Mouse (Mus musculus) heart, adult 9 months (tissue): ENCODE measurements around the gene Acadvl.

Source experiments
- DNase-seq, 2 experiments: peaks; one replicate each; pipeline ENCODE4 v3.0.0; 2022; ENCODE audit warnings: low spot score in 2 of 2

Acadvl gene

DNA sequence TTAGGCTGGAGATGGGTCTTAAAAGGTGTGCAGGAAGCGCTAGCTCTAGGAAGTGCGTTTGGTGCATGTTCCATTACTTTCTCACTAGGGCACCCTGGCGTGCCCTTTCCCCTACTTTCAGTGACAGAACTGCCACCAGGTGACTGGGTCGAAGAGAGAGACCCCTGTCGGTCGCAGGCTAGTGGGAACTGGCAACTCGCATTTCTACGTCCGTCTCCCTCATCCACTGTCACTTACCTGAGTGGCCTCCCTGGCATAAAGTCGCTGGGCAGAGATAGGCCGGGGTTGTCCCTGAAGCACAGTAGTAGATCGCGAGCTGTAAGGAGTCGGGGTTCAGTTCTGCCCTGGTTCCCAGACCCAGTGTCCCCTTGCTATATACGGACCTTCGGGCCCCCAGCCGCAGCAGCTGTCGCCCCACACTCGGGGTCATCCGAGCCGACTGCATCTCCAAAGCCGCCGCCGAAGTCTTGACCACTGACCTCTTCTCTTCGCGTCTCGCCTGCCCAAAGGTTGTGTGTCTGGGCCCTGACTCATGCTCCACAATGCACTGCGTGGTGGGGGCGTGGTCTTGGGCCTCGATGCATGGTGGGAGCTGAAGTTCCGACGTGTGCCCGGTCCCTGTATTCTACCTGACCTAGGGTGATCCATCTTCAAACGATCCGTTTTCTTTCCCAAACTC, at the start of gene Acadvl:
TSS of gene Acadvl (minus strand) at position 532 of the 679 bp plus-strand sequence.
- peak; percentile 86 to 91 for DNase-seq

DNA sequence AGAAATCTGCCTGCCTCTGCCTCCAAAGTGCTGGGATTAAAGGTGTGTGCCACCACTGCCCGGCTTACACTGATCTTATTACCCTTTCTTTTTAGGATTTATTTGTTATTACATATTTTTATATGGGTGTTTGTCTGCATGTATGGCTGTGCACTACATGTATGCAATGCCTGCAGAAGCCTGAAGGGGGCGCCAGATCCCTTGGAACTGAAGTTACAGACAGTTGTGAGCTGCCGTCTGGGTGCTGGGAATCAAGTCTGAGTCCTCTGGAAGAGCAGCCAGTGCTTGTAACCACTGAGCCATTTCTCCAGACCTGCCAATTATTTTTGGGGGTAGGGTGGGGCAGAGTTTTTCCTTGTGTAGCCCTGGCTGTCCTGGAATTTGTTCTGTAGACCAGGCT, 47.8 kb upstream of the Acadvl start:
- DNase-seq = no peak

DNA sequence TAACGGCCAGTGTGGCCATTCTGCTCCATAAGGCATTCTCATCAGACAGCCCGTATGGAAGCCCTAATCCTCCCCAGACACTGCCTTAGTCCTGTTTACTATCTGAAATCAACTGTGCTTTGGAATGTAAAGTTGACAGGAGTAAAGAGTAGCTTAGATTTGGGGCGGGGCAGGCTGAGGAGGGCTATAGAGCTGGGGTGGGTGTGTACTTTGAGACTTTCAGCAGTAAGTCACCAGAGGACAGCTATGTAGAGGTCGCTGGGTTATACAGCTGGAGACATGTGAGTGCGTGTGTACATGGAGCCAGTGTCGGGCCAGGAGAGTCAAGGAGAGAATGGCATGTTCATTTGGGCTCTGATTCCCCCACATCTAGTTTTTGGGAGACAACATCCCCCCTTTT, 44.7 kb upstream of the Acadvl start:
- no peak for DNase-seq

DNA sequence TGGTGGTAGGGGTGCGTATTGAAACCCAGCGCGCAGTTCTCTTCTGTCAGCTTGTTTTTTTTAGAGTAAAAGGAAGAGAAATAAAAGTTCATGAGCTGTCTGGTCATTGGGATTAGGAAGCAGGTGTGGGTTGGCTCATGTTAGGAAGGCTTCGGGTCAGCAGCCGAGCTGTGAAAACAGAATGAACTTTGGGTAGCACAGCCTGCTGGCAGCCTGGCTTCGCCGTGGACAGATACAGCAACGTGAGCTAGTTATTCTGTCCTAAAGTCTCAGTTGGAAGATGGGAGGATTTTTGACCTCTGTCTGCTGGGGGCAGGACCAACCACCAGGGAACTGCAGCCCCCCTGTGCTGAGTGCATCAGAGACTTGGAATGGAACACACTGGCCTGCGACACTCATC, 42.6 kb upstream of the Acadvl start:
- DNase-seq = no peak

DNA sequence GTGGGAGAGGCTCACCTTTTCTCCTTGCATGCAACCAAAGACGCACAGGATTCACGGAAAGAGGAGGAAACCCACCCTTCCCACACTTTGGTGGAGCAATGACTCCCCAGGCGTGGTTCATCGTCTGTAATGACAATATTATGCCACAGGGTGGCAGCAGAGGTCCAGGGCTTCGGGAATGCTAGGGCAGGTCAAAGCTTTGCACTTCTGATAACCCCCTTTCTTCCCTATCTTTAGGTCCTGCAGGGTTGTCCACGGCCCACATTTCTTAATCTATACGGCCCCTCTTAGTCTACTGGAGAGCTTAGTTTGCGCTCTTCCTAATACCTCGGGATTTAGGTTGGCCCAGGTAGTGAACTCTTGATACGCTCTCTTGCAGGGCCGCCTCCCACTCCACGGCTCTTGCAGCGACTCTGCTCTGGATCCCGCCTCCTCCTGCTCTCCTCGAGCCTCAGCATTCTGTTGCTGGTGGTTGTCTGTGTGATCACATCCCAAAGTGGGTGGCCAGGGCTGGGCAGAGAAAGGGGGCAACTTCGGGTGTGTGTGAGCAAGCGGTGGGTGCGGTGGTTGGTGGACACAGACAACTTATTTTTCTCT, 40.5 kb upstream of the Acadvl start:
- peak; percentile 37 to 59 for DNase-seq

DNA sequence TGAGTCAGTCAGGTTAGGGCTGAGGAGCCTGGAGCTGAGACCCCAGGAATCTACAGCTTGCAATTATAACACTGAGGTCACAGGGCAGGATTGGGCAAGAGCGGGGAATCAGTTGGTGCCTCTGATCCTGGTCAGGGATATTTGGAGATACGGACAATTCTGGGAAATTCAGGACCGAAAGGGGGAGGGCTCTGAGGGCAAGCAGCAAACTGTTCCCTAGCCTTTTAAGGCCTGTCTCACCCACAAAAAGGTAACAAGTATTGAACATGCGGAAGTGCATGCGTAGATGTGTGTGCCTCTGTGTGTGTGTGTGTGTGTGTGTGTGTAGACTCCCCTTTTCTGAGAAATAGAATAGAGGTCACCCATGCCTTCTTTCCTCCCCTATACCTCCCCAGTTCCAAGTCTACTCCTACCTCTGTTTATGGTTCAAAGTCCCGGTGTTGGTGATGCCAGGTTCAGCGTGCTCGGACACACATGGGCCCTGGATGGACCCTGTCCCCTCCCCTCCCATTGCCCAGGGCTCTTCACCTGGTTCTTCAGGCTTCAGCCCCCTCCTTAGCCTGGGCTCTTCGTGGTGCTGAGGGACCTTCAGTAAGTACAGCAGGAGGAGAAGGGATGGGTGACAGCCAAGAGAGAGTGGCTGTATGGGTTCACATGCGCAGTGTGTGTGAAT, 38.8 kb upstream of the Acadvl start, which contains the start of gene Asgr1:
TSS of gene Asgr1 (plus strand) at position 188 of the 673 bp plus-strand sequence.
- DNase-seq = no peak

DNA sequence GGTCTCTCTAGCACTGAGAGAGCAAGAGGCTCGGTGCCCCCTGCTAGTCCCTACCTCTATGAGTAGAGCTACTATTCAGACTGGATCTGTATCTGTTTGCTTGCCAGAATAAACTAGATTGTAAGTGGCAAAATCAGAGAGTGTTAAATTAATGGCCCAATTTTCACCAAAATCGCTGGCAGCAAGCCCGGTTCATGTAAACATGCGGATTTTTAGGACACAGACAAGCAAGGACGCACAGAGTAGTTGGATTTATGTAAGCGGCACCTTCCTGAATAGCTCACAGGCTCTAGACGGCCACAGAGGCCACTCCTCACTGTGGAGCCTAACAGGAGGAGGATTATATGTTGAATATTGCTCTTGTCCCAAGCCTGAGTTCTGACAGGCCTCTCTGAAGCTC, 37.9 kb upstream of the Acadvl start:
- no peak for DNase-seq

DNA sequence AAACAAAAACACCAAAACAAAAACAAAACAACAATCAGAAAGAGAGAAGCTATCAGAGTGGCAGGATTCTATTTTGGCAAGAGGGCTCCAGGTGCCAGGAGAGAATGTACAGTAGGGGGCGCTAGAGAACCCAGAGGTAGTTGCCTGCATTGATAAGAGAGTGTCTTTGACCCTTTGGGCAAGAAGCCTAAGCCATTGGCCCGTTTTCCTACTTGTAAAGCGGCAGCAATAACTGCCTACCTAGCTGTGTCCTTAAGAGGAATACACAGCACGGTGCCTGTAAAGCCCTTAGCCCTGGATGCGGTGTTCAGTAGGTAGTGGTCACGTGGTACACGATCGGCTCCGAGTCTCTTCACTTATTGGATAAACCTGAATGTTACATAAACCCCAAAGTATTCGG, 34.6 kb upstream of the Acadvl start:
- DNase-seq = no peak

DNA sequence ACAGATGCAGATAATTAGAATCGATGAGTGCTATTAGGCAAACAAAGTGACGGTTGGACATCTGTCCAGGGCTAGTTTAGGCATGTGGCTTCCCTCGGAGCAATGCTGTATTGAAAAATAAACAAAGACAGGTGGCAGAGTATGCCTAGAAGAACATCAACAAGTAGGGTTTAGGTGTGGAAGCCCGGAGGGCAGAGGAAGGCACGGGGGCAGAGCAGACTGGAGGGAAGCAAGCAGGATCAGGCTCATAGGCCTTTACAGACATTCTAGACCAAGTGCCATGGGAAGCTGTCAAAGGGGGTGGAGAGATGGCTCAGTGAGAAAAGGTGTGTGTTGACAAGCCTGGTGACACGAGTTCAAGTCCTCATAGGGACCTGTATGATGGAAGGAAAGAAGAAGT, 34.2 kb upstream of the Acadvl start:
- no peak for DNase-seq

DNA sequence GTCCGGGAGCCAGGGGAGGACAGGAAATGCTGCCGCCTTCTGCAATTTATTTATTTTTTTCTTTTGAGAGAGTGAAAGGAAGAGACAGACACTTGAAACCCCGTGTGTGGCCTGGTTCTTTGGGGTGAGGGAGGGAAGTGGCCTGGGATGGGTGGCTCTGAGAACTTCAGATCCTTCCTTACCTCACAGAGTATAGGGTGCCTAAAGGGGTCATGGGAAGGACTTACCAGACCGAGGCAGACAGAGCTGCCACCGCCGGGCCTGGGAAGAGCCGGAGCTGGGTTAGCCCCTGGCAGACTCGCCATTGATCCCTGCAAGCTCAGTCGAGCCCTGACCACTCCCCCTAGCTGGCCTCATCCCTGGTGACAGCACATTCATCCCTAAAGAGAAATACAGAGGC, 30.2 kb upstream of the Acadvl start:
- no peak for DNase-seq

DNA sequence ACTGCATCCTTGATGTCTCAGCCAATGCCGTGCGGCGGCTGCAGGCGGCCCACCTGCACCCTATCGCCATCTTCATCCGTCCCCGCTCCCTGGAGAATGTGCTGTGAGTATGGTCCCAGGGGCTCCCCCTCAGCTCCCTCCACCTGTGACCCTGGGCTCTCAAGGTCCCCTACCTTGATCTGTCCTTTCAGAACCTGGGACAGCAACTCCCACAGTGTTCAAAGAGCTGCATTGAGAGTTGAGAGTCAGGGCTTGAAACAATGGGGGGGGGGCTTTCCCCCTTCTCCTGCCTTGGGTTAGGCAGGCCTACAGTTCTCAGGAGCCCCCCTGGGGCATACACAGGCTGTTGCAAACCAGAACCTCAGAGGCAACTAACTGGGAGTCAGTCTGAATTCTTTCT, 28.5 kb upstream of the Acadvl start:
- DNase-seq = no peak

DNA sequence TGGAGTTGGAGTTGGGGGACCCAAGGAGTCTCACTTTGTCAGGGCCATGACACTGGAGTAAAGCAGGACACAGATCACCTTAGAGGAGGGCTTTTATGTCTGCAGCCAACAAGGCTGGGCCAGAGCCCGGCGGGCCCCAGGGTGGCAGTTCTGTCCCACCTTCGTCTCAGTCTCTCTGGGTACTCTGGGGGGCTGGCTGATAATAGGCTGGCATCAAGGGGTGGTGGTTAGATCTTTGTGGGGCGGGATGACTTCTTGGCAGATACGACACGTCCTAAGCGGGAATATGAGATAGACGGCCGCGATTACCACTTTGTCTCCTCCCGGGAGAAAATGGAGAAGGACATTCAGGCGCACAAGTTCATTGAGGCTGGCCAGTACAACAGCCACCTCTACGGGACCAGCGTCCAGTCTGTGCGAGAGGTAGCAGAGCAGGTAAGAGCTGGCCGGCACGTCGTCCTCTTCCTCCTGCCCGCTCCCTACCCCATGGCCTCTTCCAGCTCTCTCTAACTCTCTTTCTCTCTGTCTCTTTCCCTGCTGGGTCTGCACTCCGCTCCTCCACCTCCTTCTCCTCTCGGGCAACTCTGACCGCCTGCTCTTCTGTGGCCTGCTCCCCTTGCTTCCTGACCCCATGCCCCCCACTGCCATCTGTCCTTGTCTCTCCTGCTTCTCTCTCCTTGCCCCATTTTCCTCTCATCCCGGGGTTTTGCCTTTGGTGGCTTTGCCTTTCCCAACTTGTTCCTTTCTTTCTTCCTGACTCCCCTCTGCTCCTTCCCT, 27.3 kb upstream of the Acadvl start:
- no peak for DNase-seq

DNA sequence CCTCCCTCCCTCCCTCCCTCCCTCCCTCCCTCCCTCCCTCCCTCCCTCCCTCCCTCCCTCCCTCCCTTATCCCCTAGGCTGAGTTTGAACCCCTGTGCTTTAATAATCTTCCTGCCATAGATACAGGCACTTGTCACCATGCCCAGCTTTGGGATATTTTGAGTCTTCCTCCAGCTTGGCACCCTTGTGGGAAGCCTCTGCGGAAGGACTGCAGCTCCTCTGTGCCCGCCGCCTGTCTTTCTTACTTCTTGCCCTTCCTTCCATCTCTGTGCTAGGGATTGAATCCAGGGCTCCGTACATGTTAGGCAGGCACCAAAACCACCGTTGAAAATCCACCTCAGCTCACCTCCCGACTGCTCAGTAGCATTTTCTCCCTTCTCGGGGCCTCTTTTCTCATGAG, 25.0 kb upstream of the Acadvl start:
- DNase-seq = no peak

DNA sequence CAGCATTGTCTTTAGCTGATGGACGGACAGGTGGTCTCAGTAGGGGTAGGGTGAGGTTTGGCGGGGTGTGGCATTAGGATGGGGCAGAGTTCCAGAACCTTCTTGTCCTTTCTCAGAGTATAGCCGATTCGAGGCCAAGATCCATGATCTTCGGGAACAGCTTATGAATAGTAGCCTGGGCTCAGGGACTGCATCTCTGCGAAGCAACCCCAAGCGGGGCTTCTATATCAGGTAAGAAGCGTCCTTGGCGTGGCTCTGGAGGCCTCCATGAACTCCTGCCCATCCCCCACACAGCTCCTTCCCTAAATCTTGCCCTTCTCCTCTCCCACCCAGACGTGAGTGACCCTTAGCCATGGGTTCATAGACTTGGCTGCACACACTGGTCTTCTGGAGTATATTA, 24.4 kb upstream of the Acadvl start:
- DNase-seq = no peak

DNA sequence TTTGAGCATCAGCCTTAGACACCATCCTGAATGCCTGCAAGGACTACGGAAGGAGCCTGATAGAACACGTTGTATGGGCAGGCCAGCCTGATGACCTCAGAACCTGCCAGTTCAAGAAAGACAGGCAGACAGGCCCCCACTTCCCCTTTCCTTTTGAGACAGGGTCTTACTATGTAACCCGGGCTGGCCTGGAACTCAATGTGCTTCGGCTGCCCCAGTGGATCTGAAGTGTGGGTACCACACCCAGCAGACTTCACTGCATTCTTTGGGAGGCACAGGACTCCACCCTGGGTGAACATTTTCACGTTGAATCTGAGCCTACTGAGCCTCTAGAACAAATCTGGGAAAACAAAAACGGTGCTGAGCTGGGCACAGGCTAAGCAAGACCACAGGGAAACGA, 23.0 kb upstream of the Acadvl start:
- no peak for DNase-seq

DNA sequence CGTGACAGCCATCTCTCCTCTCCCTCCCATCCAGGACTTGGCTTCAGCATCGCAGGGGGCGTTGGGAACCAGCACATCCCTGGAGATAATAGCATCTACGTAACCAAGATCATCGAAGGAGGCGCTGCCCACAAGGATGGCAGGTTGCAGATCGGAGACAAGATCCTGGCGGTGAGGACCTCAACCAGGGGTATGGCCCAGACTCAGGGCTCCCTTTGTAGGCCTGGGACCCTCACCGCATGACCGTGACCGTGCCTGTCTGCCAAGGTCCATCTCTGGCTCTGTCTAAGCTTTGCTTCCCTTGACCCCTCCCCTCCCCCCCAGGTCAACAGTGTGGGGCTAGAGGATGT, 16.1 kb upstream of the Acadvl start:
- no peak for DNase-seq

DNA sequence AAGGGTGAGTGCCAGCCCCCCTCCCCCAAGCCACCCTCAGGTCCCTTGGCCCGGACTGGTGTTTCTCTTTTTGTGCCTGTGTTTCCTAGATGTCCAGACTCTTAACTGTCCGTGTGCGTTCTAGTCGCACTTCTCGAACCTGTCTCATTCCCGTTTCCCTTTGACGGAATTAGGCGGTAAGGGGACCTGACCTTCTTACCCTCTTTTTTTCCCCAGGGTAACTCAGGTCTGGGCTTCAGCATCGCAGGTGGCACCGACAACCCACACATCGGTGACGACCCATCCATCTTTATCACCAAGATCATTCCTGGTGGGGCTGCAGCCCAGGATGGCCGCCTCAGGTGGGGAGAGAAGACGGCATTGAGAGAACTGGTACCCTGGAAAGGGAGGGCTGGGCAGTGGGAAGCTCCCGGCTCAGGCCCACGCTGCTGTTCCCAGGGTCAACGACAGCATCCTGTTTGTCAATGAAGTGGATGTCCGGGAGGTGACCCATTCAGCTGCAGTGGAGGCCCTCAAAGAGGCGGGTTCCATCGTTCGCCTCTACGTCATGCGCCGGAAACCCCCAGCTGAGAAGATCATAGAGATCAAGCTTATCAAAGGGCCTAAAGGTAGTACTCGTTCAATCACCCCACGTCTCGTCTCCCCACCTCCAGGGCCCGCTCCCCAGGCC, 15.6 kb upstream of the Acadvl start:
- no peak for DNase-seq

DNA sequence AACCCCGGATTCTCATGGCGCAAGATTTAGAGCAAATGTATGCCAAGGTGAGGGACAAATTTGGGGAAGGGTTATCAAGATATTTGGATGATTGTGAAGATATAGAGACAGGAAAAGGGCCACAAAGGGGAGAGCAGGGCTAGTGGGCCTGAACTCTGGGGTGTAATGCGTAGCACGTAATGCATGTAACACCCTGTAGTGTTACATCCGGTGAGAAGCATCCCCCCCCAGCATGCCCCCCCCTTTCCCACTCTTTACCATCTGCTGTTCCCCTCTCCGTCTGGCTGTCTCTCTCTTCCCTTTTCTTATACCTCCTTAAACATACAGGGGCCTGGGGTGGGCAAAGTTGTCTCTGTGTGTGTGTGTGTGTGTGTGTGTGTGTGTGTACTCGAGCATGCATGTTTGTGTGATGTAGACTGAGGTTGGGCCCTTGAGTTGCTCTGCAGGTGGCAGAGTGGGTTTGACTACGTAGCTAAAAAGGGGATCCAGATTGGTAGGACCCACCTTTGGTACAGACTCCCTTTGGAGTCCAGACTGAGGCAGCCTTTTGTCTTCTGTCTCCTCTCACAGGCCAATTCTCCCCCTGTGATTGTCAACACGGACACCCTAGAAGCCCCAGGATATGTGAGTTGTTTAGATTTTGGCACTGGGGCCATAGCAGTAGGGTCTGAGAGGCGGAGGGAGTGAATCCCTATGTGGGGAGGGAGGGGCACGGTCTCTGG, 14.8 kb upstream of the Acadvl start:
- no peak for DNase-seq

DNA sequence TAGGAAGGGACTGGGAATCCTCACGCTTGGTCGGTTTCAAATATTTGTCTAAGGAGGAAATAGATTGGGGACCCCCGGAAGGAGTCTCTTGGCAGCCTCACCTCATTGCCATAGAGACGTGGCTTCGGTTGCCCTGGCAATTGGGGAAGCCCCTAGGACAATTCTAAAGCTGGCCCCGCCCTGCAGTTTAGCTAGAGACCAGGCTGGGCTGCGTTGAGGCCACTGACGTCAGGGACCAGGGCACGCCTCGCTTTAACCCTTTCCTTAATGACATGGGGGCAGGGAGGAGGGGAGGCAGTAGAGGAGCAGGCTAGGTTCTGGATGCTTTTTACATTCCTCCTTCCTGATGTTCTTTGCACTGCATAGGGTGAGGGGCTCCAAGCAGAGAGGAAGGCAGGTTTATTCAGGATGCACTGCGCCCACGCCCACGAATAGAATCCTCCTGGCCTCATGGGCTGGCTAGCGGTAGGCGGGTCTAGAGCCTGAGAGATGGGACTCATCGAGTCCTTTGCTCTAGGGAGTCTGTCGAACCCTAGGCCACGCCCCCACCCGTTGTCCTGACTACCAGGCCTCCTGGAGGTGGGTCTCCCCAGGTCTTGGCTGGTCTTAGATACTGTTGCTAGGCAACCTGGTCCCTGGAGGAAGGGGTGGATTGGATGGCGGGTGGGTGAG, 14.1 kb upstream of the Acadvl start:
- DNase-seq = peak; percentile 81 to 87

DNA sequence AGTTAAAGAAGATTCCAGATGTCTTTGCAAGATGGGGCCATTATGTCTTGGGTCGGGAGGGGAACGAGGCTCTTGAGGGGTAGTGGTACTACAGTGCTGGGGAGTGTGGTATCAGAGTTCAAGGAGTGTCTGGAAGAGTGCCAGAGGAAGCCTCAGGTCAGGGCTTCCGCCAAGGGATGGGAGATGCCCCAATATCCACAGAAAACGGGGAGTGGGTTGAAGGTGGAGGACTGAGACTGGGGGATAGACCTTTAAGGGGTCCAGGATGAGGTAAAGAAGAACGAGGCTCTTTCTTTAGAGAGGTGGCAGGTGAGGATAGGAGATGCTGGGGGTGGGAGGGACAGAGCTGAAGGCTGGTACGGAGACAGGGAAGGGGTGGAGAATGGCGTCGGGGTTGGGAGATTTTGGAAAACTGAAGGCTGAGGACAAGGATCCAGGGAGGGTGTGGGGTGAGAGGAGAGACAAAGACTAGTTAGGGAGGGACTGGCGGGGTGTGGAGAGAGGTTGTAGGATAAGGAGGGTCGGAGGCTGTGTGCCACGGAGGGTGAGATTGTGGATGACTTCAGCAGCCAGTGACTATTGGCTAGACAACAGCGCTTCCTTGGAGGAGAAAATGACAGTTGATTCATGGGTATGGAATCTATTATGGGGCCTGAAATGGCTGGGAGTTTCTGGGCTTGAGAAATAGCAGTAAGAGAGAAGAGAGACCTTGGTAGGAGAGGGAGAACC, 13.4 kb upstream of the Acadvl start:
- no peak for DNase-seq
